Mouse (Mus musculus): ENCODE data around the gene Olfr1356.
"Not testable (repeated sequence)": the region's sequence is repeated elsewhere in the genome, so short reads cannot be mapped to it uniquely, and the experiment has no call there.

Gene Olfr1356

GRCm38 (mm10) chr10:78852066-78852465 is at the start of gene Olfr1356:
Gene Olfr1356, minus strand, starts transcription at chr10:78852166.
- DNase-seq (ENCODE audit: low spot score in 2 of 2) = no peak

- DNase-seq (ENCODE audit: low spot score in 2 of 2) = no peak
These were observed 23.3 kb upstream of the Olfr1356 start, which contains the start of gene Olfr1355 for GRCm38 (mm10) chr10:78875240-78875639. Gene Olfr1355, plus strand, starts transcription at chr10:78875540.

- DNase-seq (ENCODE audit: low spot score in 2 of 2) = not testable (repeated sequence)
These were observed 11.5 kb downstream of the Olfr1356 start for GRCm38 (mm10) chr10:78840456-78840855.

GRCm38 (mm10) chr10:78812358-78813060 is 39.5 kb downstream of the Olfr1356 start:
- no peak for DNase-seq (ENCODE audit: low spot score in 2 of 2)

GRCm38 (mm10) chr10:78801449-78801848 is 50.5 kb downstream of the Olfr1356 start:
- no peak for DNase-seq (ENCODE audit: low spot score in 2 of 2)

All from spleen, postnatal 14 days (tissue).